Mouse (Mus musculus) cerebellum, postnatal 25 days (tissue): ENCODE measurements around the gene Bcat2.
"Not testable (repeated sequence)": the region's sequence is repeated elsewhere in the genome, so short reads cannot be mapped to it uniquely, and the experiment has no call there.

Experiments used
- DNase-seq, 2 experiments: peaks; one replicate each; pipeline ENCODE4 v3.0.0; 2021; ENCODE audit warnings: mixed read lengths in 2 of 2

Gene Bcat2

DNA sequence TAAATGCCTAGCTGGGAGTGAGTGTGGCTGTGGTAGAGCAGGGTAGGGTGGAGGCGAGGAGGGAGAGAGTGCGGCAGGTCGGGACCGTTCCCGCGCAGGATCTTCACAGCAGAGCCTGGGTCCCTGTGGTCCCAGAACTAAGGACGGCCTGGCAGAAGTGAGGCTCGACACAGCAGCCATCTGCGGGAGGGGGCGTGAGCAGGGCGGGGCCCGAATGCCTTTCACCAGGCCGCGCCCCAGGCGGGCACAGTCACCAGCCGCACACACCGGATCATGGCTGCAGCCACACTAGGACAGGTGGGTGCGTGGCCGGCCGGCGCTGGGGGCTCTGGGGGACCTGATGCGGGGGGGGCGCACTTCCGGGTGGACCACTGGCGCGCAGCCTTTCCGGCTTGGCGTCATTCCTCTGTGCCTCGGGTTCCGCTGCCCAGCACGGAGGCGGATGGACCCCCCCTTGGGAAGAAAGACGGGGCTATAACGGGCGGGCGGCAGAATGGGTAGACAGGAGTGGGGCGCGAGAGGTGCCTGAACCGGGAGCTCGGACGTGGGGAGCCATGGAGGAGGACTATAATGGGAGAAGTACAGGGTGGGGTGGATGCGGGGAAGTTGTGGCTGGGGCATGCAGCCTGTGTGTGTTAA lies at the start of gene Bcat2:
Gene Bcat2 (plus strand): TSS at position 51 of the 639 bp plus-strand sequence.
- DNase-seq: peak; percentile 78 to 86

DNA sequence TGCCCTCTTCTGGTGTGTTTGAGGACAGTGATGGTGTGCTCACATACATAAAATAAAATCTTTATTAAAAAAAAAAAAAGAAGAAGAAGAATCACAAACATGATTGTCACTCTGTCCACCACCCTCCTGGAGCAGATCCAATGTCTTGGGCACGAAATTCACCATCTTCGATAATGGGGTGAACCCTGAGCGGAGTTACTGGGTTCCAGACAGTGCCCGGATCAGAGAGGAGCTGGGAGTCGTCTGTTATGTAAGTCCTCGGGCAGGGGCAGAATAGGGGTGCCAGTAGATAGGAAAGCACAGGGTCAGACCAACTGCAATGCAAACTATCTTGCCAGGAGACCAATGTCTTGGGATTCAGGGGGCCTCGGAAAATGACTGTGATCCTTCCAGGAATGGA lies 49.3 kb upstream of the Bcat2 start:
- DNase-seq: no peak

DNA sequence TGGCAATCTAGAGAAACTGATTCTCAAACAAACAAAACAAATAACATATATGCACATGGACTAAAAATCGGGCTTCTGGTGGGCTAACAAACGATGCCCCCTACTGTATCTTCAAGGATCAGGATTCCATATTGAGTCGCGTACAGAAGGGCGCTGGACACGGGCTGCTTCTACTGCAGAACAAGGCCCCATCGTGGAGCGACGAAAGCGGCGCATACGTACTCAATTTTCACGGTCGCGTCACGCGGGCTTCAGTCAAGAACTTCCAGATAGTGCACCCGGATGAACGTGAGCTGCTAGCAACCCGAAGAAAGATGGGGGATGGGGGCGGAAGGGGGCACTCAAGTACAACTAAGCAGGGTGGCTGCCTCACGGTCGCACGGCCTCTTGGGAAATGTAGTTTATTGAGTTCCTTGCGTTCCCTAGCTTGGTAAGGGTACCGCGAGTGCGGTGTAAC lies 48.2 kb upstream of the Bcat2 start:
- DNase-seq: peak; percentile 87 to 89

DNA sequence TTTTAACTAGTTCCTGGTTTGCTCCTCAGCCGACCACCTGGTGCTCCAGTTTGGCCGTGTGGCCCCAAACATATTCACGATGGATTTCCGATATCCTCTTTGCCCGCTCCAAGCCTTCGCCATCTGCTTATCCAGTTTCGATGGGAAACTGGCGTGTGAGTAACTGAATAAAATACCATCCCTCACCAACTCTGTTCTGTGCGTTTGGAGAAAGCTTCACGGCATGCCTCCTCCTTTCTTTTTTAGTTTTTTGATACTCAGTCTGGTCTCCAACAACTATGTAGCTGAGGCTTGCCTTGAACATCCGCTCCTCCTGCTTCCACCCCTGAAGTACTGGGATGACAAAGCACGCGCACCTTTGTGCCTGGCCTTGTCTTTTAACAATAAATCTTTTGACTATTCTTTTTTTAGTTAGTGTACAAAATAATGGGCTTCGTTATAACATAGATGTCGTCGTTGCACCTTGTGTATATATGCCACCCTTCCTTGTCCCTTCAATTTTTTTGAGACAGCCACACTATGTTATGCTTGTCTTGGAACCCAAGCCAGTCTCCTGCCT lies 47.7 kb upstream of the Bcat2 start:
- DNase-seq: no peak

DNA sequence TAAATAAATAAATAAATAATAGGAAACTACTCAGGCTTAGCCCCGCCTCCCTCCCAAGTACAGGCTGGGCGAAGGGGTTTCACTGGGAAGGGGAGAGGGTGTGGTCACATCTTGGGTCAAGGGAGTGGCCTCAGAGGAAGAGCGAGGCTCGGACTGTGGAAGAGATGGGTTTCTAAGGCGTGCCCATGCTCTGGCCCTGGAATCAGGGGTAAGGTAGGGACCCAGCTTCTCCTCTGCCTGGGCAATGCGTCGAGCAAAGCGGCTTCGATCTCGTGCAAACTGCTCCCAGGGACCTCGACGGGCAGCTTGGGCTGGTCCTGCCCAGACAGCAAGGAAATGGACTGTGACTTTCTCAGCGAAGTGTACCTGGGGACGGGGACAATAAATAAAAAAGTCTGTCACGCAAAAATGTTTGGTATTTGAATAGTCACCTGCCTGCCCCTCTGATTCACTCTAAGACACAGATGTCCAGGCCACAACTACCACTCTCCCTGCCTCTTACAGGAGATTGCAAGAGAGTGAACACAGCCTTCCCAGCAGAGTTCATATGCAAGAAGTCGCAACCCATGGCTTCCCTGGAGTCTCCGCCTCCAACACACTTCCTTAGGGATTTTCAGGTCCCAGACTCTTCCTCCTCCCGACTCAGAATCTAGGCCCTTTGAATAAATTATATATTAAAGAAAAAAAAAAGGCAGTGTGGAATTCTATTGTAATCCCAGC lies 46.8 kb upstream of the Bcat2 start:
- no peak for DNase-seq

DNA sequence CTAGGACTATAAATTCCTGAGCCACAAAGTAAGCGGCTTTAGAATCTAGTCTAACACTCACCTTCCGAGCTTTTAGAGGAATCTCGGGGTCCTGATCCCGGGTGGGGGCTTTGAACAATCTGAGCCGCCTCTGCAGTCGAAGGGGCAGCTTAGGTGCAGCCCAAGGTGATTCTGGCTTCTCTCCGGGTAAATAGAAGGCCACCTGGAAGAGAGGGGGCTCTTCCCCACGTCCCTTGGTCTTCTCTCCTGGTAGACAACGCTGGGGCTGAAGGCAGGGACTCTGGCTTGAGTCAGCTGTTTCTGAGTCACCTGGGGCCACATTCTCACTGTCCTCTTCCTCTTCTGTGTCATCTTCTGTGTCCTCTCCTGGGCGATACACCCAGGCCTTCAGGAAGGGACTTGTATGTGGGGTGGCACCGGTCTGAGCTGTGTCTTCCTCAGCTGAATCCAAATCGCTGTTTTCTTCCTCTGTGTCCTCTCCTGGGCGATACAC lies 46.2 kb upstream of the Bcat2 start:
- no peak for DNase-seq

DNA sequence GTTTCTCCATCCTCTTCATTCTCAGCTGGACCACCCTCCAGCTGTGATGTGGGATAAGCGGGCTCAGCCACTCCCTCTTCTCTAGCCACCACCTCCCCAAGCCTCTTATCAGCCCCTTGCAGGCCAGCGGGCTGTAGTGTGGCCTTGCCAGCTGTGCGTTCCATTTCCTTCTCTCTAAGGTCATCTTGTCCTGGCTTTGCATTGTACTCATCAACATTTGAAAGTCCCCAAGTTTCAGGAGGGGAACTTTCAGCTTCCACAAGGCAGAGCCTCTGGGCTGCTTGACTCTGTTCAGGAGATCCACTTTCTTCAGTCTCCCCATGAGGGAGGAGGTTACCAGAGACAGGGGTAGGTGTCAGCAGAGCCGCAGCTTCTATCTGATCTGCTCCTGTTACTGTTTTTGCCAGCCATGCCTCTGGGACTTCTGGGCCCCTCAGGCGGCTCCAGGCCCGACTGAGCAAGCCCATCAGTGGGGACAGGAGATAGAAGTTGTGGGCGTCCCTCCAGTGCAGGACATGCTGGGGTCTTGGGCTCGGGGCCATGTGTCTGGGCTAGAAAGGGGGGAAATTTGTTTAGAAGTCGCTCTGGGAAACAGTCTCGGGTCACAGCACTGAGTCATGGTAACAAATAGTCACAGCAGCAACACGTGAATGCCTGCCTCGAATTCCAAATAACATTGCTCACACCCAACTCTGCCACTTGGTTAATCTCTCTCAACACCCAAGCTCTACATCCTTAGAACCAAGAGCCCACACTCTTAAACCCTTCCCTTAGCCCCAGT lies 44.9 kb upstream of the Bcat2 start:
- DNase-seq: peak; percentile 33 to 49

DNA sequence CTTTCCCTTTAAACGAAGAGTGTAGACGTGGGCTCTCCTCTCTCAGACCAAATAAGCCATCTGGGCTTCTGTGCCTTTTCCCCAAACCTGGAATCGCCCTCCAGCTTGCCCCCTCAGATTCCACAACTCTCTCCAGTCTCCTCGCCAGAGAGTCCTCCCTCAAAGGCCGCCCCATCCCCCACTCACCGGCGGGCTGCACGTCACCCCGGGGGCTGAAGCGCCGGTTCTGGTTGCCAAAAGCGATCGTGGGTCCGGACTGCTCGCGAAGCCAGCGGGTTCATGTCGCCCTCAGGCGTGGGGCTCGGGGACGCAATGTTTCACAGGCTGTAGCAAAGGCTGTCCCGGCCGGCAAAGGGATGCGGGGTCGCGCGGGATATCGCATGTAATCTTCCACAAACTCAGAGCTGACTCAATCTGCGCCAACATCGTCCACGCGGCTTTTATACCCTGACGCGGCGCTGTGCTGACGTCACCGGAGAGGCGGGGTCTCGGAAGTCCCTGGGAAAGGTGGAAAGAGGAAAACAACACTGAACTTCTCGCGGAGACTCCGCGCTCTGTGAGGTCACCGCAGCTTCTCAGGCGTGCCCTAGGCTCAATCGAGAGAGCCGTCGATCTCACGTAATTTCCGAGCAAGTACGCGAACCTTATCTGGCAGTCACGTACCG lies 44.0 kb upstream of the Bcat2 start, which contains the start of the genes Ppp1r15a and Plekha4:
Gene Ppp1r15a (minus strand): TSS at position 460 of the 665 bp plus-strand sequence.
Gene Plekha4 (plus strand): TSS at position 522 of the 665 bp plus-strand sequence.
- peak; percentile 96 to 98 for DNase-seq

DNA sequence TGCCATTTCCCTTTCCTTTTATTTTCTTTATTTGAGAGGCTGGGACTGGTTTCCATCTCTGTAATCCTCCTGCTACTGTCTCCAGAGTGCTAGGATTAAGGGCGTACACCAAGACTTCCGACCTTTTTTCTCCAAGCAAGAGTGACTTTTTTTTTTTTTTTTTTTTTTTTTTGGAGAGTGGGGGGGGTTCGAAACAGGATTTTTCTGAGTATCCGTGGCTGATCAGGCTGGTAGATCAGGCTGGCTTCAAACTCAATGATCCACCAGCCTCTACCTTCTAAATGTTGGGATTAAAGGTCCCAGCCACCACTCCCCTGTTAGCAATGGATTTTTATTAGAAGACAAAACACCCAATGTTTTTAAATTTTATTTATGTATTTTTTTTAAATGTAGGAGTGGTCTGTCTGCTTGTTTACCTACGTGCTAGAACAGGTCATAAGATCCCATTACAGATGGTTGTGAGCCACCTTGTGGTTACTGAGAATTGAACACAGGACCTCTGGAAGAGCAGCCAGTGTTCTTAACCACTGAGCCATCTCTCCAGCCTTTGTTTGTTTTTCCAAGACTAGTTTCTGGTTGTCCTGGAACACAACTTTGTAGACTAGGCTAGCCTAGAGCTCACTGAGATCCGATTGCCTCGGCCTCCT lies 43.4 kb upstream of the Bcat2 start:
- peak; percentile 34 to 49 for DNase-seq

DNA sequence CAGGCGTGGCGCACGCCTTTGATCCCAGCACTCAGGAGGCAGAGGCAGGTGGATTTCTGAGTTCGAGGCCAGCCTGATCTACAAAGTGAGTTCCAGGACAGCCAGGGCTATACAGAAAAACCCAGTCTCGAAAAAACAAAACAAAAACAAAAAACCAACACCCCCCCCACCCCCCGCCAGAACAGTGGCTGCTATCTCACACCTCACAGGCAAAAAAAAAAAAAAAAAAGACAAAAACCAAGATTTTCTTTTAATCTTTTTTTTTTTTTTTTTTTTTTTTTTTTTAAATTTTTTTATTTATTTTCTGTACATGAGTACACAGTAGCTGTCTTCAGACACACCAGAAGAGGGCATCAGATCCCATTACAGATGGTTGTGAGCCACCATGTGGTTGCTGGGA lies 42.8 kb upstream of the Bcat2 start:
- not testable (repeated sequence) for DNase-seq

DNA sequence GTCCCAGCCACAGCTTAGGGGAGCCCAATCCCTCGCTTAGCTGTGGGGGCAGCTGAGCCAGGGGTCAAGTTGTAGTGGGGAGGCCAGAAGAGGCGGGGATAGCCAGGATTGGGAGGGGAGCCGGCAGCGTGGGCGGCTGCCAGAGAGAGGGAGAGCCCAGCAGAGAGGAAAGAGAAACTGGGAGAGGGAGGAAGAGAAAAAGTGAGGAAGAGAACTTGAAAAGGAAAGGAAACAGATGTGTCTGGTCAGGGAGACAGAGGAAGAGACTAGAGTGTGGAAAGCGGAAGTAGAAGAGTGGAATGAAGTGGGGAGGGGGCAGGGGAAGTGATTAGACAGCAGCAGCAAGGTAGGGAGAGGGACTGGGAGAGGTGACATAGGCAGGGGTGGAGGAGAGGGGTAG lies 40.5 kb upstream of the Bcat2 start:
- DNase-seq: no peak

DNA sequence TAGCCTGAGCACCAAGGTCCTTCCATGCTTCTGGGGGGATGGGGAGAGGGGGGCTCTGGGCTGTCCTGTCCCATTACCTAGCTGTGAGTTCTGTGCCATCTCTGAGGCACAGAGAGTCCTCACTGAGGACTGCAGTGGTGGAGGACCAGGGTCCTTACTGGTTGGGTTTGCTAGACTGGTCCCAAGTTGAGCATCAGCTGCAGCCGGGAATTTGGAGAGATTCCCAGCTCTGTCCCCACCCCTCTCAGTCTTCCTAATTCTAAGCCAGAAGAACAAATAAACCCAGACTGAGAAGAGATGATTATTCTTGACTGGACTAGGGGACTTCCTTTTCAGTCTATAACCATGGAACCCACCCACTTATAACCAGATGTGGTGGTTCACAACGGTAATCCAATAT lies 39.3 kb upstream of the Bcat2 start:
- no peak for DNase-seq

DNA sequence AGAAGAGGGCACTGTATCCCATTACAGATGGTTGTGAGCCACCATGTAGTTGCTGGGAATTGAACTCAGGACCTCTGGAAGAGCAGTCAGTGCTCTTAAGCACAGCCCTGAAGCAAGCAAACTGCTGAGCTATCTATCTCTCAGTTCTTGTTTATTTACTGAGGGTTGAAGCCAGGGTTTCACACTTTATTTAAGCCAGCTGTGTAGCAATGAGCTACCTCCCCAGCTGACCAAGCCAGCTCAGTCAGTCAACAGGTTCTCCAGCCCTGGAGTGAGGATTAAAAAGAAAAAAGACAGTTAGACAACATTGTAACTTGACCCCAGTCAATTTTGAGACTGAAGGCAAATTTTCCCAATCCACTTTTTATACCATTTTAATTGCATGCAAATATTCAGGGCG lies 34.3 kb upstream of the Bcat2 start:
- DNase-seq: no peak

DNA sequence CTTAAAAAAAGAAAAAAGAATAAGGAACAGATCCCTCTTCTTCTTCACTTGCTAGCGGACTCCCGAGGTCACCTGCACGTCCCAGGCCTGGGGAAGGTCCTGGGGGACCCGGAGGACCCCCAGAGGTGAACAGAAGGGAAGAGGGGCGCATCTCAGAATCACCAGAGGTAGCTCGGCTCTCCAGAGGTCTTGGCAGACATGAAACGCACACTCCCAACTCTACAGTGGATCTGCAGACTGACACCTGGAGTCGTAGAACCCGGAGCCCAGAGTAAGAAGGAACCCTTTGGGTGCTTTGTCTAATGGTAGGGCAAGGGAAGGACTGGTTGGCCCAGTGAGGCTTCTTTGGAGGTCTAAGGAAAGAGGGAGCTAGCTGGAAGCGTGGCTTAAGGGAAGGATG lies 32.4 kb upstream of the Bcat2 start:
- DNase-seq: peak in 1 of 2 experiments; percentile 17

DNA sequence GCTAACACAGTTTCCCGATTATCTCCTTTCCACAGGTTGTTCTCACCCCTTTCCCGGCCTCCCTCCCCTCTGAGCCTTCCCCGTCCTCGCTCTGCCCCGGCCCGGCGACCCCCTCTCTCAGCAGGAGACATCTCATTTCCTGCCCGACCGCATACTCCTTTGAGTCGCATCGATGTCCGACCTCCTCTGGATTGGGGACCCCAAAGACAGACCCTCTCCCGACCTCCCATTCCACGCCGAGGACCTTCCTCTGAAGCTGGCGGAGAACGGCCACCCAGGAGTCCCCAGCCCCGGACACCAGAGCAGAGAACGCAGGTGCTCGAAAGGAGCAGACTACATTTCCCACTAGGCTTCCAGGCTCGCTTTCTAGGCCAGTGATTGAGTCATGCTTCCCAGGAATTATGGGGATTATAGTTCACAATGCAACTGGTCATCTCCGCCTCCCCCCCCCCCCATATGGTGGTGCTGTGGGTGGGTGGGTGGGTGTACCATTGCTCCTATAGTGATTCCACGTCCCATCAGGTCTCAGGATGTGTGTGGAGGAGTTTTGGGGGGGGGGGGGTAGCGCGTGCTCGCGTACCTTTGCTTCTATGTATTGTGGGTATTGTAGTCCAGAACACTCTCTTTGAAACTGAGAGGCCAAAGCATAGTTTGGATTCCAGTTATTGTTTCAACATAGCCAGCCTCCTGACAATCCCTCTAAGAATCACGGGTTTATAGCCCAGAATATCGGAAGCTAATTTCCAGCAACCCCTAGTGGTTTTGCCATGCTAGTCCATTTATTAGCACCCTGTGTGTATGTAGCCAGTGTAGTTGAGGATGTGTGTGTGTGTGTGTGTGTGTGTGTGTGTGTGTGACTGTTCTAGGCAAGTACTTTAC lies 31.6 kb upstream of the Bcat2 start:
- DNase-seq: peak; percentile 72 to 78

DNA sequence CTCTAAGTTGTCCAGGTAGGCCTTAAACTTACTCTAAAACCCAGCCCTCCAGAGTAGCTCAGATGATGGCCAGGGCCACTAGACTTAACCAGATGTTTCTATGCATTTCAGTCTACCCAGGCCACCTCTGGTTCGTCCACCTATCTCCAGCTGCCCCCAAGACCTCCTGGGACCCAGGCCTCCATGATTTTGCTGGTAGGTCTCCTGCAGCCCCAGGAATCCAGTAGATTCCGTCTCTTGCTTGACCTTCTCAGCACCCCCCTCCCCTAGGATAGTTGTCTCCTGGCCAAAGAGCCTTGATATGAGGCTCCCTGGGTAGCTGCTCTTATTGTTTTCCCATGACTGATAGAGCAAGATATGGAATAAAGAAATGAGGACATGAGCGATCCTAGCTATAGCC lies 30.9 kb upstream of the Bcat2 start:
- DNase-seq: no peak

DNA sequence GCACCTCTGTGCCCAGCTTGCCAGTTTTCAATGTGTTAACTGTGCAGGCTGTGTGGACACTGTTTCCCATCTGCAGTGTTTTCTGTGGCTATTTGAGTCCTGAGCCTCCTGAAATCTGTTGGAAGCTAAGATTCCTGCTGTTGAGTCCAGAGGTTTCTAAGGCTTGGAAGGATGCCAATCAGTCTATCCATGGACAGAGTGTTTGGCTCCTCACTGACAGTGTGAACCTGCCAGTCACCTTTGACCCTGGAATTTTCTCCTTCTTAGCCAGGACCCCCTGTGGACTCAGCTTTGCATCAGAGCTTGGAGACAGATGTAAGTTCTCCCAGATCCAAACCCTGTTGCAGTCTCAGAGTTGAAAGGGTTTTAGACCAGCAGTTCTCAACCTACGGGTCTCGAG lies 29.7 kb upstream of the Bcat2 start:
- no peak for DNase-seq

DNA sequence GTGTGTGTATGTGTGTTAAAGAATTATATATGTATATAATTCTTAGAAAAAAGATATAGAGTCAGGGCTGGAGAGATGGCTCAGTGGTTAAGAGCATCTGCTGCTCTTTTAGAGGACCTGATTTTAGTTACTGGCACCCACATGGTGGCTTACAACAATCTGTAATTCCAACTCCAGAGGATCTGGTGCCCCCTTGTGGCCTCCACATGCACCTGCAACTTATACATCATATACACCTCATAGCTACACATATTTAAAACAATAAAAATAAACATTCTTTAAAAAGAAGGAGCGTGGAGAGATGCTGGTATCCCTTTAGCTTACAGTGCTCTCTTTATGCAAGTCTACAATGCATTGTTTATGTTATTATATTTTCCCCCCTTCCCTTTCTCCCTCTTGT lies 25.4 kb upstream of the Bcat2 start:
- no peak for DNase-seq

DNA sequence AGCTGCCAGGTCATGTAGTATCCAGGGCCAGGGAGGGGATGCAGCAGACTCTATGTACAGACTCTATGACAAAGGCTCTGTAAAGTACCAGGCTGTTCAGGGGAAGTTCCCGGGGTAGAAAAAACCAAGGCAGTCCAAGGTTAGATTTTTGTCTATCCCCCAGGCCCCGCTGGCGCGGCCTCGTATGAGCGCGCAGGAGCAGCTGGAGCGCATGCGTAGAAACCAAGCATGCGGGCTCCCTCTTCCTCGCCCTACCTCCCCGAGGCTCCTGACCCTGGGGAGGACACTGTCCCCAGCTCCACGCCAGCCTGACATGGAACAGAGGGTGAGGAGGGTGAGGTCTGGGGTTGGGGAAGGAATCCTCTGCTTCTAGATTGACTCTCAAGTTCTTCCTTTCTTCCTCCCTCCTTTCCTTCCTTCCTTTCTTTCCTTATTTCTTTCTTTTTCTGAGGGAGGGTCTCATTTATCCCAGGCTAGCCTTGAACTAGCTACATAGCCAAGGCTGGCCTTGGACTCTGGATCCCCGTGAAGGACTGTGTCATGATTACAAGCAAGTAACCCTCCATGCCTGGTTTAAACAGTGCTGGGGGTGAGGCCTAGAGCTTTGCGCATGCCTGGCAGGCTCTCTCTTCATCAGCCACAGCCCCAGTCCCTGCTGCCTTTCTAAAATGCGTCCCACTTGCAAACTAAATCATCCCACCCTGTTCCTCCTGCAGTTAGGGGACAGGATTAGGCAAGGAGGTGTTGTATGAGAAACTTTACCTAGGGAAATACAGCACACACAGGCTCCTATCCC lies 20.1 kb upstream of the Bcat2 start:
- DNase-seq: no peak
